Mouse (Mus musculus) intestine, postnatal 0 days (tissue): ENCODE data around the gene Fli1. TPM values are rescaled to one million over a fixed set of nuclear protein-coding genes. Genes with fewer than 3 reads are reported as not detected.

Source experiments
- ATAC-seq: fragments of 200-750 bp; cut with Nextera tagmentation; 2 replicates; pipeline ENCODE4 v1.8.0; 2017; ENCODE audit warnings: mild to moderate bottlenecking, moderate TSS enrichment, moderate library complexity
- H3K27ac ChIP-seq: fragments of 300-500 bp; sonication (generic); 2 replicates; pipeline ENCODE4 v1.5.1; 2014; ENCODE audit warnings: mild to moderate bottlenecking, low read depth, low read length, moderate library complexity
- H3K27me3 ChIP-seq: fragments of 300-500 bp; sonication (generic); replicated peaks from 2 replicates; pipeline ENCODE4 v1.6.1; 2014; ENCODE audit warnings: low read length, mixed read lengths; ENCODE audit not compliant: control insufficient read depth, insufficient read depth
- H3K36me3 ChIP-seq: fragments of 300-500 bp; sonication (generic); 2 replicates; pipeline ENCODE4 v1.6.1; 2014; ENCODE audit warnings: mild to moderate bottlenecking, moderate library complexity; ENCODE audit not compliant: control insufficient read depth, insufficient read depth
- H3K4me1 ChIP-seq: fragments of 300-500 bp; sonication (generic); replicated peaks from 2 replicates; pipeline ENCODE4 v1.6.1; 2014; ENCODE audit warnings: antibody characterized with exemption, low read length, mixed read lengths; ENCODE audit not compliant: control insufficient read depth, insufficient read depth
- H3K4me2 ChIP-seq: fragments of 300-500 bp; sonication (generic); replicated peaks from 2 replicates; pipeline ENCODE4 v1.6.1; 2014; ENCODE audit warnings: low read depth, mild to moderate bottlenecking, moderate library complexity
- H3K4me3 ChIP-seq: fragments of 300-500 bp; sonication (generic); 2 replicates; pipeline ENCODE4 v1.5.1; 2014; ENCODE audit warnings: low read depth, low read length
- H3K9ac ChIP-seq: fragments of 300-500 bp; sonication (generic); 2 replicates; pipeline ENCODE4 v1.6.1; 2014; ENCODE audit warnings: mild to moderate bottlenecking, low read depth, low read length
- H3K9me3 ChIP-seq: fragments of 300-500 bp; sonication (generic); 2 replicates; pipeline ENCODE4 v1.6.1; 2016; ENCODE audit warnings: mixed run types; ENCODE audit not compliant: control insufficient read depth
- CTCF ChIP-seq: sonication (generic); IDR thresholded peaks from 2 replicates; pipeline ENCODE4 v1.5.1; 2016; ENCODE audit warnings: low read depth, mild to moderate bottlenecking, control low read depth, antibody characterized with exemption, moderate library complexity
- WGBS: fragments of 180-500 bp; shearing (Covaris S2); extraction: QIAGEN DNeasy Blood & Tissue Kit; methylation state at CpG from one replicate; pipeline ENCODE4 v1.1.7; 2014; 5-methylcytosine and 5-hydroxymethylcytosine counted together
- polyA plus RNA-seq: library from polyadenylated mRNA; unstranded; fragments of >200 nt; fragmentation: Nextera tagmentation; extraction: Ambion mirVana; gene quantifications from 2 replicates; pipeline ENCODE4 v1.2.1, GENCODE M21; 2015

The Fli1 gene
- polyA plus RNA-seq, 1 experiment from 2014 or later: 6.0 TPM

DNA sequence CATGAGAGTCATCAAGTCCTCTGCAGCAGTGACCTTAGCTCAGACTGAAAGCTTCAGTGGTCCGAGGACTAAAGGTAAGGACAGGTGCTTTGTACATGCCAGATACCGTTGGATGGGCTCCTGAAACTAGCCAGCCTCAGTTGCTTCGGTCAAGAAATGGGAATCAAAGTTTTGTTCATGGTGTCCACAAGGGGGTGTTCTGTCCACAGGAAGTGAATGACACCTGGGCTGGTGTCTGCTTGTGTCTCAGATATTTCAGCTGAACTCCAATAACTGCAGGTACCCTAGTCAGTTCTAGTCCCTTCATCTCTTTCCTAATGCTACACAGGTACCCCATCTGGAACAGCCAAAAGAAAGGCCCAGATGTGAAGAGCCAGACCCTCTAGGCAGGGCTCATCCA, 86.0 kb downstream of the Fli1 start:
- H3K4me1 ChIP-seq: no peaks in the 10 kb centered on the region
- WGBS: 81% methylated on average over 3 of the region's 3 CpGs
- no peaks in the 10 kb centered on the region; the same call in 1 of the 2 replicates for H3K36me3 ChIP-seq
- TF ChIP-seq CTCF: peak; percentile 29; the same call in 1 of the 2 replicates
- H3K27me3 ChIP-seq: no peaks in the 10 kb centered on the region
- H3K9ac ChIP-seq: no peak overlapping the region
- no peak overlapping the region for H3K4me2 ChIP-seq
- ATAC-seq: no peak
- H3K27ac ChIP-seq: no peak overlapping the region
- no peak overlapping the region for H3K4me3 ChIP-seq
- no peaks in the 10 kb centered on the region for H3K9me3 ChIP-seq

DNA sequence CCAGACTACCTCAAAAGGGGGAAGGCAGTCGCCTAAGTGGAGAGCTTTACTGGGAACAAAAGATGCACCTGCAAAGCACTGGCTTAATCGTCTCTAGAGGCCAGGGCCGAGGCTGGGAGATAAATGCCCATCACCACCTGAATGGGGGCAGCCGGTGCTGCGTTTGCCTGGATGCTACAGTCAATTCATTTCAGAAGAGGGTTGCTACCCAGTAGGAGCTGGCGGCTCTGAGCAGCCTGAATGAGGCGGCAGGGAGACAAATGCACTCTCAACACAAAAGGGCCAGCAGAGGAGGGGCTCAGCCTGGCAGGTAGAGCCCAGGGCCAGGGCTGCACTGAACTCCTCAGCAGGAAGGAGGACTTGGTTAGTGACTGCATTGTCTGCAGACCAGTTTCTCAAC, 92.5 kb downstream of the Fli1 start:
- TF ChIP-seq CTCF: no peak
- ATAC-seq: no peak
- Histone ChIP-seq H3K9me3 (no peaks in the 10 kb centered on the region), H3K27ac (no peak overlapping the region), H3K27me3 (no peaks in the 10 kb centered on the region), H3K9ac (no peak overlapping the region), H3K4me1 (no peaks in the 10 kb centered on the region), H3K36me3 (no peaks in the 10 kb centered on the region), H3K4me3 (no peak overlapping the region), H3K4me2 (no peak overlapping the region)
- WGBS: 44% methylated on average over 7 of the region's 7 CpGs

DNA sequence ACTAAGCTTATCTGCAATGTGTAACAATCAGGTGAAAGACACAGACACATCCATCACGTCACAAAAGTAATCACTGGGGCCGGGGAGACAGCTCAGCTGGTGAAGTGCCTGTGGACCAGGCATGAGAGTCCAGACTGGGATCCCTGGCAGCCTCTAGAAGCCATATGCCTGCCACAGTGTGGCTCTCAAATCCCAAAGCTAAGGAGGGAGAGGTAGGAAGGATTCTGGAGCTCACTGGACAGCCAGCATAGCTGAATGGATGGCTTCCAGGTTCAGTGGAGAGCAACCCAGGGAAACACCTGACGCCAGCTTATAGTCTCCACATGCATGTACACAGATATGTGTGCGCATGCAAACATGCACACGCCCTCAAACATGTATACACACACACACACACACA, 93.9 kb downstream of the Fli1 start:
- Histone ChIP-seq H3K9ac (no peak overlapping the region), H3K4me2 (no peak overlapping the region), H3K4me1 (no peaks in the 10 kb centered on the region), H3K4me3 (no peak overlapping the region), H3K27me3 (no peaks in the 10 kb centered on the region), H3K9me3 (no peaks in the 10 kb centered on the region), H3K27ac (no peak overlapping the region), H3K36me3 (no peaks in the 10 kb centered on the region)
- no peak for ATAC-seq
- WGBS: 66% methylated on average over 5 of the region's 5 CpGs
- no peak for TF ChIP-seq CTCF

DNA sequence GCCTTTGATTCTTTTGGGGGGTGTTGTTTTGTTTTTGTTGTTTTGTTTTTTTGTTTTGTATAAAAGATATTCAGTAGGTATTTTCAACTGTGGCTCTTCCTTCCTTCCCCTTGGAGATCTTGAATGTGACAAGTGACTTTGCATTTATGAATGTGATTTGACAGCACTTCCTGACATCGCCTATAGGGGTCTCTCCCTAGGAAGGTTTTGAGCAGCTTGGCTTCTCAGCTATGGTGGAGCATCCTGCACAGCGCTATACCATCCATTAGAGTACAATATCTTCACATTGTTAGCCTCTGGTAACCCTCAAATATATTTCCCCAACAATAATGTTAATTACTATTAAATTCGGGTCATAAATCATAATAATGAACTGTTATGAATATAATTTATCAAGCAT, 96.9 kb downstream of the Fli1 start:
- peak; percentile 62 for TF ChIP-seq CTCF
- no peak overlapping the region for H3K4me3 ChIP-seq
- no peak overlapping the region for H3K27ac ChIP-seq
- ATAC-seq: no peak
- H3K36me3 ChIP-seq: no peaks in the 10 kb centered on the region
- WGBS: 61% methylated on average over 3 of the region's 3 CpGs
- H3K27me3 ChIP-seq: no peaks in the 10 kb centered on the region
- H3K4me1 ChIP-seq: no peaks in the 10 kb centered on the region
- H3K4me2 ChIP-seq: no peak overlapping the region
- H3K9ac ChIP-seq: no peak overlapping the region
- no peaks in the 10 kb centered on the region for H3K9me3 ChIP-seq

DNA sequence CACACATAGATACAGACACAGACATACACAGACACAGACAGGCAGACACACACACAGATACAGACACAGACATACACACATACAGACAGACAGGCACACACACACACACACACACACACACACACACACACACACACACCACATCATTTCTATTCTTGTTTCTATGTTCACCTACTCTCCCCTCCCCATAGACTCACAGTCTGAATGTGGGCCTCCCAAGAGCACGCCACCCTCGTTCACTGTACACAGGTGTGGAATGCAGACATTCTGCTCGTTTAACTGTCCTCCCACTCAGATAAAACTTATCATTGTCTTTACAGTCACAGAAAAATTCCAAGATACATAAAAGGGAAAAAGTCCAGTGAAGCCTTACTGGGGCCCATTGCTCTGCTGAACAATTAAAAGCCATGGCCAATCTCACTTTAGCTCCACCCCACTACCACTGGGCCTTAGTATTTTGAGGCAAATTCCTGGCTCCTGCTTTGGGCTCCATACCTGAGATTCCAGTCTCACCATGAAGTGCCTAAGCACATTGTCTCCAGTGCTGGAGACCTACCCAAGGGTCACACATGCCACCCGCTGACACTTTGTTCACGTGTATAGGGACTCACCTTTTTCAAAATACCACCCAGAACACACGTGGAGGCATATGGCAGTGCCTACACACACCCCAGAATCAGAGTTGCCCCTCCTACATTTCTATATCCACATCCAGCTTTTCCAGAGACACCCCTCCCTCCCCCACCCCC, 98.0 kb downstream of the Fli1 start:
- H3K9ac ChIP-seq: no peak overlapping the region
- 64% methylated on average over 6 of the region's 6 CpGs for WGBS
- no peak overlapping the region for H3K27ac ChIP-seq
- TF ChIP-seq CTCF: no peak
- ATAC-seq: no peak
- H3K4me1 ChIP-seq: no peaks in the 10 kb centered on the region
- H3K9me3 ChIP-seq: no peaks in the 10 kb centered on the region
- H3K27me3 ChIP-seq: no peaks in the 10 kb centered on the region
- no peaks in the 10 kb centered on the region for H3K36me3 ChIP-seq
- no peak overlapping the region for H3K4me3 ChIP-seq
- no peak overlapping the region for H3K4me2 ChIP-seq

DNA sequence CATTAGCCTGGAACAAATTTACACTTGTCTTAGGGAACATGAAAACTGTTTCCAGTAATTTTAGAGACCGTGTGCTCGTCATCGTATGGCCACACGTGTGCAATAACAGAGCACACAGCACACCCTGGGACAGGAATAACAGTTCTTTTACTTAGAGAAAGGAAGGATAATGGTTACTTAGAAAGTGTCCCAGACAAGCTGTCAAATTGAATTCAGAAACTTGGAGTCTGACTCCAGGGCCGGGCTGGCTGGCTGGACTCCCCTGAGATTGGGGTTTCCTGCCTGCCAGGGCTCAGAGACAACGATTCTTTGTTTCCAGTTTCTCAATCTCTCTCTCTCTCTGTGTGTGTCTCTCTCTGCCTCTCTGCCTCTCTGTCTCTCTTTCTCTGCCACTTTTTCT, 98.8 kb downstream of the Fli1 start:
- Histone ChIP-seq H3K9ac (no peak overlapping the region), H3K4me2 (no peak overlapping the region), H3K4me3 (no peak overlapping the region), H3K27me3 (no peaks in the 10 kb centered on the region), H3K27ac (no peak overlapping the region), H3K36me3 (no peaks in the 10 kb centered on the region), H3K9me3 (no peaks in the 10 kb centered on the region), H3K4me1 (no peaks in the 10 kb centered on the region)
- TF ChIP-seq CTCF: no peak
- WGBS: 66% methylated on average over 6 of the region's 6 CpGs
- no peak for ATAC-seq

DNA sequence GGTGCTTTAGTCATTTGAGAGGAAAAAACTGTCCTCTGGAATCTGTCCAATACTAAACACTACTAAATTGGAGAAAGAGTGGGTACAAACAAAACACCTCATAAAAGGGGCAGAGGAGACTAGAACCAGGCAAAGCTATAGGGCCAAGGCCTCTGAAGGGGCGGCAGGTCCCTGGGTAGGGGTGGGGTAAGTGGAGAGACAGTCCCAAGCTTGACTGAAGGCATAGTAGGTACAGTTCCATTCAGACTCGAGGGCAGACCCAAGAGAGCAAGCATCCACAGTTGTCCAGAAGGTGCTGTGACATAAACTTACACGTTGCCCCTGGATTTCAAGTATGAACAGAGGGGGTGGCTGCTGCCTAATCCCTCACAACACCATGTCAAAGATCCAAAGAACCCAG, 99.5 kb downstream of the Fli1 start:
- Histone ChIP-seq H3K36me3 (no peaks in the 10 kb centered on the region), H3K27me3 (no peaks in the 10 kb centered on the region), H3K9me3 (no peaks in the 10 kb centered on the region), H3K4me3 (no peak overlapping the region), H3K4me1 (no peaks in the 10 kb centered on the region), H3K27ac (no peak overlapping the region), H3K4me2 (no peak overlapping the region), H3K9ac (no peak overlapping the region)
- no peak for ATAC-seq
- 73% methylated on average over 3 of the region's 3 CpGs for WGBS
- TF ChIP-seq CTCF: no peak
